Mouse (Mus musculus) liver, adult 2 months (tissue): Measurements from ENCODE around the gene Fam160b1. TPM values are rescaled to one million over a fixed set of nuclear protein-coding genes. Genes with fewer than 3 reads are reported as not detected.
A peak's percentile ranks its signal among the peaks of the same experiment; 100 is the strongest.

ENCODE experiments used
- DNase-seq: peaks from one replicate; pipeline ENCODE4 v3.0.0-alpha.2; 2011; ENCODE audit warnings: low read depth, low spot score; ENCODE audit errors: extremely low read depth
- H3K27ac ChIP-seq: fragments of 200-500 bp; replicated peaks from 2 replicates; pipeline ENCODE4 v1.5.1; 2012; ENCODE audit warnings: low read depth, mild to moderate bottlenecking, control low read depth, inconsistent platforms, low read length; ENCODE audit not compliant: insufficient read depth
- H3K27me3 ChIP-seq: fragments of 200-500 bp; 2 replicates; pipeline ENCODE4 v1.6.1; 2012; ENCODE audit warnings: mild to moderate bottlenecking, moderate library complexity, low read length, inconsistent platforms; ENCODE audit not compliant: control insufficient read depth, insufficient read depth
- H3K36me3 ChIP-seq: fragments of 200-500 bp; 2 replicates; pipeline ENCODE4 v1.6.1; 2012; ENCODE audit warnings: low read length, inconsistent platforms; ENCODE audit not compliant: control insufficient read depth, insufficient read depth
- H3K4me1 ChIP-seq: fragments of 200-500 bp; 2 replicates; pipeline ENCODE4 v1.6.1; 2011; ENCODE audit warnings: low read length; ENCODE audit not compliant: control insufficient read depth, insufficient read depth
- H3K4me3 ChIP-seq: fragments of 200-500 bp; 2 replicates; pipeline ENCODE4 v1.5.1; 2011; ENCODE audit warnings: low read depth, mild to moderate bottlenecking, control low read depth, low read length, moderate library complexity; ENCODE audit not compliant: insufficient read depth
- H3K79me2 ChIP-seq: fragments of 200-500 bp; 2 replicates; pipeline ENCODE4 v1.6.1; 2012; ENCODE audit warnings: inconsistent platforms, mild to moderate bottlenecking, low read length, moderate library complexity; ENCODE audit not compliant: control insufficient read depth, insufficient read depth
- H3K9ac ChIP-seq: fragments of 200-500 bp; 2 replicates; pipeline ENCODE4 v1.6.1; 2012; ENCODE audit warnings: low read depth, mild to moderate bottlenecking, control low read depth, inconsistent platforms, low read length
- CTCF ChIP-seq: fragments of 200-500 bp; IDR thresholded peaks from 2 replicates; pipeline ENCODE4 v1.5.1; 2011; ENCODE audit warnings: low read depth, low read length, control low read depth
- POLR2A ChIP-seq: fragments of 200-500 bp; IDR thresholded peaks from 2 replicates; pipeline ENCODE4 v1.6.1; 2011; ENCODE audit warnings: low read length, control low read depth; ENCODE audit not compliant: insufficient read depth; ENCODE audit errors: extremely low read depth
- WGBS: fragments of 180-500 bp; shearing (Covaris S2); methylation state at CpG from one replicate; pipeline ENCODE4 v1.1.7; 2018; 5-methylcytosine and 5-hydroxymethylcytosine counted together
- polyA plus RNA-seq: library from polyadenylated mRNA; depleted of rRNA; stranded (reverse); fragments of >200 nt; gene quantifications from 2 replicates; pipeline ENCODE4 v1.2.3, GENCODE M21; 2012
- total RNA-seq: library from RNA; depleted of rRNA; stranded (reverse); fragments of >200 nt; gene quantifications from 2 replicates; pipeline ENCODE4 v1.2.3, GENCODE M21; 2014

Fam160b1 gene
- total and polyA plus RNA-seq, 2 experiments, result 10.9 to 18.4 TPM

- Histone ChIP-seq H3K36me3 (no peaks in the 10 kb centered on the region), H3K4me1 (peaks cover 19% of the 10 kb centered on the region), H3K4me3 (no peak overlapping the region), H3K9ac (no peak overlapping the region), H3K27ac (peak overlapping the region; percentile 70), H3K79me2 (no peaks in the 10 kb centered on the region), H3K27me3 (no peaks in the 10 kb centered on the region)
- peak; percentile 64 for DNase-seq
- WGBS, result 29% methylated on average over 9 of the region's 9 CpGs
- TF ChIP-seq CTCF, result no peak
- no peak for TF ChIP-seq POLR2A
Observed at GRCm38 (mm10) chr19:57320656-57321382, 39.7 kb upstream of the Fam160b1 start.

- Histone ChIP-seq H3K36me3 (no peaks in the 10 kb centered on the region), H3K4me3 (no peak overlapping the region), H3K9ac (no peak overlapping the region), H3K4me1 (peaks cover 19% of the 10 kb centered on the region), H3K79me2 (no peaks in the 10 kb centered on the region), H3K27ac (peak overlapping the region; percentile 81), H3K27me3 (no peaks in the 10 kb centered on the region)
- DNase-seq, result peak; percentile 94
- WGBS, result 26% methylated on average over 3 of the region's 3 CpGs
- TF ChIP-seq CTCF (no peak), POLR2A (no peak)
Observed at GRCm38 (mm10) chr19:57321839-57322238, 38.6 kb upstream of the Fam160b1 start.

DNA sequence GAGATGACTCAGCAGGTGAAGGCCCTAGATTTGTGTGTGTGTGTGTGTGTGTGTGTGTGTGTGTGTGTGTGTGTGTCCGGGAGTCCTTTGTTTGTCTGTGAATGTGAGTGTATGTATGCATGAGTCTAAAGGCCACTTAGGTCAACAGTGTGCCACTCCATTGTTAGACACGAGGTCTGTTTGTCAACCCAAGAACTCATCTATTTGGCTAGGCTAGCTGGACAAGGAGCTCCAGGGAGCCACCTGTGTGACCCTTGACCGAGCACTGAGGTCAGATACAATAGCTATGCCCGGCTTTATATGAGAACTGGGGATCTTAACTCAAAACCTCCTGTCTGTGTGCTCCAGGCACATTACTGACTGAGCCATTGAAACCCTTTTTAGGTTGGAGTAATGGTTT lies 38.0 kb upstream of the Fam160b1 start:
- H3K4me1 ChIP-seq, result peaks cover 19% of the 10 kb centered on the region
- DNase-seq, result peak; percentile 72
- H3K27ac ChIP-seq, result no peak overlapping the region; the same call in 1 of the 2 replicates
- no peaks in the 10 kb centered on the region for H3K36me3 ChIP-seq
- H3K27me3 ChIP-seq, result no peaks in the 10 kb centered on the region
- 20% methylated on average over 4 of the region's 4 CpGs for WGBS
- no peak overlapping the region for H3K4me3 ChIP-seq
- H3K79me2 ChIP-seq, result no peaks in the 10 kb centered on the region
- no peak for TF ChIP-seq CTCF
- TF ChIP-seq POLR2A, result no peak
- H3K9ac ChIP-seq, result no peak overlapping the region

DNA sequence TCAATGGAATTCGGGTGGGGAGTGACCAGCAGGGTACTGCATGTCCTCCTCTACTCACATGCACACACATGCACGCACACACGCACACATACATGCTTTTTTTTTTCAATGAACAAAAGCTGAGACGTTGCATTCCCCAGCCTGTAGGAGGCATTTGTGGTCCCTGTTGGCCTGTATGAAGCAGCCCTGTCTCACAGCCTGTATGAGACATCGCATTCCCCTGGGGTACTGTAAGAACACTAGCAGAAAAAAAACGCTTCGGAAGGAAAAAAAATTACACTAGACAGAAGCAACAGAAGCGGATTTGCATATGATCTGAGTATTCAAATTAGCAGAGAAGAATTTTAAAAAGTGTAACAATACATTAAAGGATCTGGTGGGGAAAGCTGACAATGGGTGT lies 37.4 kb upstream of the Fam160b1 start:
- WGBS, result 88% methylated on average over 8 of the region's 8 CpGs

DNA sequence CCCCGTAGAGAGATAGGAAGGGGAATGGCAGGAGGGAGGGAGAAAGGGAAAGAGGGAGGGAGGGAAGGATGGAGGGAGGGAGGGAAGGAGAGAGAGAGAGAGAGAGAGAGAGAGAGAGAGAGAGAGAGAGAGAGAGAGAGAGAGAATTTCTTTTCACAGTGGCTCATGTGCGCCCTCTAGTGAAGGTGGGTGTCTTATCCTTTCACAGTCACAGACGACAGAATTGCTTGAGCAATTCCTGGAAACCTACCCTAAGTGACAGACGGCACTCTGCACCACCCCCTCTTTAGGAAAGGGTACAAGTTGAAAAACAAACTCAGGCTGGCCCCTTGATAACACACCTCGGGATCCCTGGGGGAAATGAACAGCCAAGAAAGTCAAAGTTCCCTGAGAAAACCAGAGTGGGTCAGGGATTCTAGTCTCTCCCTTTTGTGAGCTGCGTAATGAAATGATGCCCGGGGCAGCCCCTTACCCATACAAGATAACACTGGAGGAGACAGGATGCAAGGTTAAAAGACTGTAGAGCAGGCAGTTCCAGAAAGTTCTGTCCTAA lies 34.7 kb upstream of the Fam160b1 start:
- no peaks in the 10 kb centered on the region for H3K27me3 ChIP-seq
- H3K27ac ChIP-seq, result no peak overlapping the region
- TF ChIP-seq POLR2A (no peak), CTCF (peak; percentile 35; the same call in 1 of the 2 replicates)
- no peaks in the 10 kb centered on the region for H3K79me2 ChIP-seq
- peaks cover 13% of the 10 kb centered on the region for H3K4me1 ChIP-seq
- 21% methylated on average over 7 of the region's 7 CpGs for WGBS
- H3K9ac ChIP-seq, result no peak overlapping the region
- no peak overlapping the region for H3K4me3 ChIP-seq
- DNase-seq, result peak; percentile 57
- no peaks in the 10 kb centered on the region for H3K36me3 ChIP-seq

More for the DNA sequence above, 37.4 kb upstream of the Fam160b1 start:
- TF ChIP-seq POLR2A (no peak), CTCF (no peak)
- no peak overlapping the region for H3K4me3 ChIP-seq
- no peaks in the 10 kb centered on the region for H3K36me3 ChIP-seq
- no peak overlapping the region for H3K9ac ChIP-seq
- peaks cover 19% of the 10 kb centered on the region for H3K4me1 ChIP-seq
- no peaks in the 10 kb centered on the region for H3K27me3 ChIP-seq
- no peaks in the 10 kb centered on the region for H3K79me2 ChIP-seq
- no peak overlapping the region for H3K27ac ChIP-seq
- DNase-seq, result no peak

- Histone ChIP-seq H3K27me3 (no peaks in the 10 kb centered on the region), H3K4me1 (no peaks in the 10 kb centered on the region; the same call in 1 of the 2 replicates), H3K9ac (no peak overlapping the region), H3K79me2 (no peaks in the 10 kb centered on the region), H3K4me3 (no peak overlapping the region), H3K27ac (no peak overlapping the region), H3K36me3 (no peaks in the 10 kb centered on the region)
- TF ChIP-seq POLR2A (no peak), CTCF (no peak)
- DNase-seq, result no peak
Observed at GRCm38 (mm10) chr19:57327679-57328078, 32.8 kb upstream of the Fam160b1 start.
